Mouse (Mus musculus): ENCODE measurements around the gene Tnfrsf13c. TPM values are rescaled to one million over a fixed set of nuclear protein-coding genes. Genes with fewer than 3 reads are reported as not detected.

Gene Tnfrsf13c
- polyA plus RNA-seq, 1 experiment from 2014 or later, result 0.08 TPM

- WGBS, result 89% methylated on average over 14 of the region's 14 CpGs
- Histone ChIP-seq H3K4me3 (no peak overlapping the region), H3K36me3 (replicated peaks) (peaks cover 72% of the 10 kb centered on the region), H3K4me1 (no peaks in the 10 kb centered on the region), H3K27ac (no peak overlapping the region), H3K27me3 (replicated peaks) (no peaks in the 10 kb centered on the region), H3K9ac (no peak overlapping the region), H3K9me3 (no peaks in the 10 kb centered on the region), H3K4me2 (no peak overlapping the region)
- ATAC-seq (replicated peaks), result no peak
These were observed 38.9 kb downstream of the Tnfrsf13c start for GRCm38 (mm10) chr15:82185062-82185783.

- no peaks in the 10 kb centered on the region for H3K27me3 ChIP-seq (replicated peaks)
- no peak for ATAC-seq (replicated peaks)
- H3K27ac ChIP-seq, result no peak overlapping the region
- no peak overlapping the region for H3K9ac ChIP-seq
- 91% methylated on average over 10 of the region's 10 CpGs for WGBS
- peaks cover 77% of the 10 kb centered on the region for H3K36me3 ChIP-seq (replicated peaks)
- no peak overlapping the region for H3K4me3 ChIP-seq
- H3K9me3 ChIP-seq, result no peaks in the 10 kb centered on the region
- no peak overlapping the region for H3K4me2 ChIP-seq
- H3K4me1 ChIP-seq, result no peaks in the 10 kb centered on the region
These were observed 39.5 kb downstream of the Tnfrsf13c start for GRCm38 (mm10) chr15:82184656-82185055.

- Histone ChIP-seq H3K4me2 (no peak overlapping the region), H3K27ac (no peak overlapping the region), H3K4me3 (no peak overlapping the region), H3K36me3 (replicated peaks) (peaks cover 82% of the 10 kb centered on the region), H3K9me3 (no peaks in the 10 kb centered on the region), H3K4me1 (no peaks in the 10 kb centered on the region), H3K27me3 (replicated peaks) (no peaks in the 10 kb centered on the region), H3K9ac (no peak overlapping the region)
- ATAC-seq (replicated peaks), result no peak
- 83% methylated on average over 7 of the region's 7 CpGs for WGBS
These were observed 40.0 kb downstream of the Tnfrsf13c start for GRCm38 (mm10) chr15:82184183-82184582.

GRCm38 (mm10) chr15:82183596-82183995, 40.6 kb downstream of the Tnfrsf13c start:
- no peaks in the 10 kb centered on the region for H3K27me3 ChIP-seq (replicated peaks)

GRCm38 (mm10) chr15:82182311-82182710, 41.9 kb downstream of the Tnfrsf13c start:
- no peak overlapping the region for H3K27ac ChIP-seq
- H3K4me3 ChIP-seq, result no peak overlapping the region
- H3K9me3 ChIP-seq, result no peaks in the 10 kb centered on the region
- peaks cover 86% of the 10 kb centered on the region for H3K36me3 ChIP-seq (replicated peaks)
- H3K9ac ChIP-seq, result no peak overlapping the region
- no peak overlapping the region for H3K4me2 ChIP-seq
- no peaks in the 10 kb centered on the region for H3K27me3 ChIP-seq (replicated peaks)
- 97% methylated on average over 4 of the region's 4 CpGs for WGBS
- ATAC-seq (replicated peaks), result no peak
- no peaks in the 10 kb centered on the region for H3K4me1 ChIP-seq

More at GRCm38 (mm10) chr15:82183596-82183995, 40.6 kb downstream of the Tnfrsf13c start:
- Histone ChIP-seq H3K4me3 (no peak overlapping the region), H3K4me1 (no peaks in the 10 kb centered on the region), H3K9me3 (no peaks in the 10 kb centered on the region), H3K9ac (no peak overlapping the region), H3K27ac (no peak overlapping the region), H3K4me2 (no peak overlapping the region), H3K36me3 (replicated peaks) (peaks cover 85% of the 10 kb centered on the region)
- no peak for ATAC-seq (replicated peaks)
- WGBS, result 86% methylated on average over 10 of the region's 10 CpGs

- H3K9ac ChIP-seq, result no peak overlapping the region
- WGBS, result 87% methylated on average over 5 of the region's 5 CpGs
- no peaks in the 10 kb centered on the region for H3K9me3 ChIP-seq
- H3K27ac ChIP-seq, result no peak overlapping the region
- no peaks in the 10 kb centered on the region for H3K27me3 ChIP-seq (replicated peaks)
- H3K4me1 ChIP-seq, result no peaks in the 10 kb centered on the region
- peaks cover 81% of the 10 kb centered on the region for H3K36me3 ChIP-seq (replicated peaks)
- ATAC-seq (replicated peaks), result no peak
- H3K4me3 ChIP-seq, result no peak overlapping the region
- no peak overlapping the region for H3K4me2 ChIP-seq
These were observed 43.0 kb downstream of the Tnfrsf13c start for GRCm38 (mm10) chr15:82181131-82181530.

GRCm38 (mm10) chr15:82177743-82178290, 46.4 kb downstream of the Tnfrsf13c start:
- Histone ChIP-seq H3K9me3 (no peaks in the 10 kb centered on the region), H3K4me2 (no peak overlapping the region), H3K27me3 (replicated peaks) (no peaks in the 10 kb centered on the region), H3K4me1 (no peaks in the 10 kb centered on the region), H3K4me3 (no peak overlapping the region), H3K27ac (no peak overlapping the region), H3K9ac (no peak overlapping the region), H3K36me3 (replicated peaks) (peaks cover 85% of the 10 kb centered on the region)
- 95% methylated on average over 7 of the region's 7 CpGs for WGBS
- ATAC-seq (replicated peaks), result no peak

GRCm38 (mm10) chr15:82175091-82175490, 49.1 kb downstream of the Tnfrsf13c start:
- no peak for ATAC-seq (replicated peaks)
- no peak overlapping the region for H3K4me2 ChIP-seq
- H3K27ac ChIP-seq, result no peak overlapping the region
- no peak overlapping the region for H3K4me3 ChIP-seq
- peaks cover 75% of the 10 kb centered on the region for H3K36me3 ChIP-seq (replicated peaks)
- no peaks in the 10 kb centered on the region for H3K4me1 ChIP-seq
- H3K9ac ChIP-seq, result no peak overlapping the region
- no peaks in the 10 kb centered on the region for H3K27me3 ChIP-seq (replicated peaks)
- 95% methylated on average over 9 of the region's 9 CpGs for WGBS
- H3K9me3 ChIP-seq, result no peaks in the 10 kb centered on the region

GRCm38 (mm10) chr15:82172648-82173047, 51.5 kb downstream of the Tnfrsf13c start:
- WGBS, result 85% methylated on average over 8 of the region's 8 CpGs
- Histone ChIP-seq H3K4me2 (no peak overlapping the region), H3K36me3 (replicated peaks) (peaks cover 50% of the 10 kb centered on the region), H3K27me3 (replicated peaks) (no peaks in the 10 kb centered on the region), H3K27ac (no peak overlapping the region), H3K9ac (no peak overlapping the region), H3K4me3 (no peak overlapping the region), H3K9me3 (no peaks in the 10 kb centered on the region), H3K4me1 (peaks cover 4% of the 10 kb centered on the region; the same call in 1 of the 2 replicates)
- no peak for ATAC-seq (replicated peaks)

MicroRNAs encoded within 50 kb of the gene (microRNA counts, 519-probe panel; counts per million panel counts)
- 2,374 counts per million, percentile 41 among the panel's probes with 10 or more counts for microRNA mmu-miR-33

Small RNA genes lying within 50 kb of the gene (microRNA-seq; reads per million reads assigned to microRNA genes)
- 94.5 reads per million, percentile 54 among the genes with 10 or more reads in this experiment for gene Mir33

Other genes with a start within 250 kb of the Tnfrsf13c start
- not detected in 2 replicates for gene 1700029P11Rik, start 243.8 kb downstream of the Tnfrsf13c start, polyA plus RNA-seq (2015; fragmentation: Nextera tagmentation; extraction: Ambion mirVana)
- 43.1 and 46.7 TPM in 2 replicates for gene Xrcc6, start 236.5 kb downstream of the Tnfrsf13c start, polyA plus RNA-seq (2015; fragmentation: Nextera tagmentation; extraction: Ambion mirVana)
- gene Desi1, start 190.5 kb downstream of the Tnfrsf13c start, polyA plus RNA-seq (2015; fragmentation: Nextera tagmentation; extraction: Ambion mirVana), result 50.6 and 50.9 TPM in 2 replicates
- 231 and 247 TPM in 2 replicates for gene Snu13, start 176.8 kb downstream of the Tnfrsf13c start, polyA plus RNA-seq (2015; fragmentation: Nextera tagmentation; extraction: Ambion mirVana)
- gene 4930407I10Rik, start 165.2 kb downstream of the Tnfrsf13c start, polyA plus RNA-seq (2015; fragmentation: Nextera tagmentation; extraction: Ambion mirVana), result not detected in 2 replicates
- 0.10 TPM in 1 of 2 replicates, not detected in the other for gene Mei1, start 154.4 kb downstream of the Tnfrsf13c start, polyA plus RNA-seq (2015; fragmentation: Nextera tagmentation; extraction: Ambion mirVana)
- 12.2 and 12.7 TPM in 2 replicates for gene Ccdc134, start 96.4 kb downstream of the Tnfrsf13c start, polyA plus RNA-seq (2015; fragmentation: Nextera tagmentation; extraction: Ambion mirVana)
- 220 and 224 TPM in 2 replicates for gene Srebf2, start 77.2 kb downstream of the Tnfrsf13c start, polyA plus RNA-seq (2015; fragmentation: Nextera tagmentation; extraction: Ambion mirVana)
- gene Shisa8, start 11.6 kb downstream of the Tnfrsf13c start, polyA plus RNA-seq (2015; fragmentation: Nextera tagmentation; extraction: Ambion mirVana), result 1.1 and 1.5 TPM in 2 replicates
- 10.7 and 13.6 TPM in 2 replicates for gene Cenpm, start 20.4 kb upstream of the Tnfrsf13c start, polyA plus RNA-seq (2015; fragmentation: Nextera tagmentation; extraction: Ambion mirVana)
- gene 1500009C09Rik, start 28.0 kb upstream of the Tnfrsf13c start, polyA plus RNA-seq (2015; fragmentation: Nextera tagmentation; extraction: Ambion mirVana), result 22.6 and 24.0 TPM in 2 replicates
- 454 and 479 TPM in 2 replicates for gene Sept3, start 50.5 kb upstream of the Tnfrsf13c start, polyA plus RNA-seq (2015; fragmentation: Nextera tagmentation; extraction: Ambion mirVana)
- not detected in 2 replicates for gene Wbp2nl, start 74.6 kb upstream of the Tnfrsf13c start, polyA plus RNA-seq (2015; fragmentation: Nextera tagmentation; extraction: Ambion mirVana)
- 25.4 and 27.2 TPM in 2 replicates for gene Naga, start 114.6 kb upstream of the Tnfrsf13c start, polyA plus RNA-seq (2015; fragmentation: Nextera tagmentation; extraction: Ambion mirVana)
- 1.2 and 1.5 TPM in 2 replicates for gene Pheta2, start 114.6 kb upstream of the Tnfrsf13c start, polyA plus RNA-seq (2015; fragmentation: Nextera tagmentation; extraction: Ambion mirVana)
- 322 and 335 TPM in 2 replicates for gene Smdt1, start 114.6 kb upstream of the Tnfrsf13c start, polyA plus RNA-seq (2015; fragmentation: Nextera tagmentation; extraction: Ambion mirVana)
- gene Ndufa6, start 130.0 kb upstream of the Tnfrsf13c start, polyA plus RNA-seq (2015; fragmentation: Nextera tagmentation; extraction: Ambion mirVana), result 309 and 330 TPM in 2 replicates
- gene Cyp2d22, start 155.9 kb upstream of the Tnfrsf13c start, polyA plus RNA-seq (2015; fragmentation: Nextera tagmentation; extraction: Ambion mirVana), result 1.7 and 2.0 TPM in 2 replicates
- gene Cyp2d11, start 169.7 kb upstream of the Tnfrsf13c start, polyA plus RNA-seq (2015; fragmentation: Nextera tagmentation; extraction: Ambion mirVana), result not detected in 2 replicates
- gene Cyp2d10, start 182.8 kb upstream of the Tnfrsf13c start, polyA plus RNA-seq (2015; fragmentation: Nextera tagmentation; extraction: Ambion mirVana), result 0.34 TPM in 1 of 2 replicates, not detected in the other
- gene Cyp2d9, start 209.1 kb upstream of the Tnfrsf13c start, polyA plus RNA-seq (2015; fragmentation: Nextera tagmentation; extraction: Ambion mirVana), result not detected in 2 replicates